Mouse (Mus musculus): Measurements from ENCODE around the gene Inpp4b. TPM values are rescaled to one million over a fixed set of nuclear protein-coding genes. Genes with fewer than 3 reads are reported as not detected.
A peak's percentile ranks its signal among the peaks of the same experiment; 100 is the strongest.

The Inpp4b gene
- polyA plus RNA-seq, 1 experiment from 2014 or later, result 10.2 TPM

DNA sequence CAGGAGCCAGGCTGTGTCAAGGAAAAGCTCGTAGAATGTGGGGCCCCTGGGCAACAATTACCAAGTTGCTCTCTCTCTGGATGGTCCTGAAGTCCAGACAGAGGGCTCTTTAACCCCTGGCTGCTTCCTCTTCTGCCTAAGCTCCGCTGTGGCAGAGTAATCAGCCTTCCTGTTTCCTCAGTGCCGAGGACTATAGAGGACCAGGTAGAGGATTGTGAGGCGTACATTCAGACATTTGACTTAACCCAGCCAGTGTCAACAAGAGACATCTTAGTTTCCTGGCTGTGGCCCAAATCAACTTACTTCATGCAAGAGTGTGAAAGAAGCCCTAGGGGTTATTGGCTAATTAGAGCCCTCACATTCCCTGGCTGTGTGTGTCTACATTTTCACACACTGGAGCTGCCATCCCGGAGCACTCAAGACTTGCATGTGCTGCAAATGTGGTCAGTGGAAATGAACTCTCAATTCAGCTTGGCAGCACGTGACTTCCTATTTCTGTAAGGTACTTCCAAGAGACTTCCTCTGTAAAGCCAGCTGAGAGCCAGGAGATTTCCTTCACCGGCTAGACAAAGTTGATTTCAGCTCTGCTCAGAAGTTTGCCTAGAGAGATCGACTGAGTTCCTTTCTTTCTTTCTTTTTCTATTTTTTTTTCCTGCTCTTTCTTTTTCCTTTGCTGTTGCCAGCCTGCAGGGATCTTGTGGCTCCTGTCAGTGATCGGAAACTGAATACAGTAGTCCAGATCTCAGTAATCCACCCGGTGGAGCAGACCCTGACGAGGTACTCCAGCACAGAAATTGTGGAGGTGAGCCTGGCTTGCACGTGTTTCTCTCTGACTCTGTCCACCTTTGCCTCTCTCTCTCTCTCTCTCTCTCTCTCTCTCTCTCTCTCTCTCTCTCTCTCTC lies 425.3 kb downstream of the Inpp4b start:
- Histone ChIP-seq H3K4me3 (peak overlapping the region; percentile 34), H3K4me1 (replicated peaks) (peaks cover 18% of the 10 kb centered on the region), H3K9me3 (replicated peaks) (no peaks in the 10 kb centered on the region), H3K9ac (no peak overlapping the region; the same call in 1 of the 2 replicates), H3K4me2 (peak overlapping the region; percentile 62), H3K27ac (ENCODE audit: poor library complexity, severe bottlenecking) (peak overlapping the region; percentile 75), H3K36me3 (no peaks in the 10 kb centered on the region), H3K27me3 (replicated peaks) (no peaks in the 10 kb centered on the region)
- ATAC-seq (ENCODE audit: insufficient number of reproducible peaks, low FRiP score), result peak; percentile 81
- 17% methylated on average over 12 of the region's 12 CpGs for WGBS

DNA sequence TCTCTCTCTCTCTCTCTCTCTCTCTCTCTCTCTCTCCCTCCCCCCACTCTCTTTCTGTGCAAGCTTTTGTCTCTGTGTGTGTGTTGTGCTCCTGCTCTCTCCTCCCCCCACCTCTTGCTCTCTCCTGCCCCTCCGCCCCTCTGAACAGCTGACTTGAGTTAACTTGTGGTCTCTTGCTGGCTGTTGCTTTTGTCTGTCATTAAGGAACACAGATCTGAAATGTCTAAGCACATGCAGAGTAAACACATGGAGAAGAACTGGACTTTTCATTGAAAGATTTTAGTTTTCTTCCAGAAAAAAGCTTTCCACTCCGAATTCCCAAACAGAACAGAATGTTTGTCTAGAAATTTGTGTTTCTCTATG lies 425.9 kb downstream of the Inpp4b start:
- peak overlapping the region; percentile 75 for H3K27ac ChIP-seq (ENCODE audit: poor library complexity, severe bottlenecking)
- WGBS, result 41% methylated on average over 2 of the region's 2 CpGs
- ATAC-seq (ENCODE audit: insufficient number of reproducible peaks, low FRiP score), result no peak
- H3K27me3 ChIP-seq (replicated peaks), result no peaks in the 10 kb centered on the region
- H3K4me1 ChIP-seq (replicated peaks), result peaks cover 18% of the 10 kb centered on the region
- H3K9me3 ChIP-seq (replicated peaks), result no peaks in the 10 kb centered on the region
- no peaks in the 10 kb centered on the region for H3K36me3 ChIP-seq
- H3K4me2 ChIP-seq, result peak overlapping the region; percentile 62
- no peak overlapping the region; the same call in 1 of the 2 replicates for H3K9ac ChIP-seq
- H3K4me3 ChIP-seq, result peak overlapping the region; percentile 34

DNA sequence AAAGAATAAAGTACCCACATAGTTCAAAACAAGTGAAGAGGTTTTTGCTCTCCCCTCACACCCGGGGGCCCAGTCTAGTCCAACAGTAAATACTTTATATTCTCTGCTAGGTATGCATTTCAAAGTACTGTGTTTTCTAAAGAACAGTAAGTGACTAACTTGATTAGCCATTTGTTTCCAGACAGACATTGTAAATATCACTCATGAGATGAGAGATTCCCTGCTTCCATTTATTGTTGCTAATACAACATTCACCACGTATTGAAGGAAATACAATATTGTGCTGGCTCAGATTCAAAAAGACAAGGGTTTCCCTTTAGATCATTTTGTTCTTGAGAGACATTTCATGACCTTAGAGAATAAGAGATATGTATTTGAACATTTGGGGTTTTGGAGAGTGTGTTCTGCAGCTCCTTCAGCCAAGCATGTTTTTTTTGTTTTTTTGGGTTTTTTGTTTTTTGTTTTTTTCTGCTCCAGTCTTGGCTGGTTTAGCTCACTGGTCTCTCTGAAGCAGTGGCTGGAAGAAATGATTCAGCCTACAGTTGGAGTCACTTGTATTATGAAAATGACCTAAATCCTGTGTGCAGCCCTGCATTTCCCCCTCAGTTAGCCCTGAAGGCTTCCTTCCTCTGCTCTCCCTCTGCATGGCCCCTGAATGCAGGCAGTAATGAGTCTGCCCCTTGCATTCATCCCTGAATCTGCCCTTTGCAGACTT lies 426.5 kb downstream of the Inpp4b start:
- no peaks in the 10 kb centered on the region for H3K36me3 ChIP-seq
- peaks cover 18% of the 10 kb centered on the region for H3K4me1 ChIP-seq (replicated peaks)
- no peak overlapping the region for H3K9ac ChIP-seq
- 58% methylated on average over 2 of the region's 2 CpGs for WGBS
- 0 out of 2 replicates have a peak overlapping the region, but pooled peaks have one; percentile 34 for H3K4me3 ChIP-seq
- no peak overlapping the region for H3K27ac ChIP-seq (ENCODE audit: poor library complexity, severe bottlenecking)
- ATAC-seq (ENCODE audit: insufficient number of reproducible peaks, low FRiP score), result no peak
- H3K9me3 ChIP-seq (replicated peaks), result no peaks in the 10 kb centered on the region
- peak overlapping the region; percentile 38 for H3K4me2 ChIP-seq
- no peaks in the 10 kb centered on the region for H3K27me3 ChIP-seq (replicated peaks)

DNA sequence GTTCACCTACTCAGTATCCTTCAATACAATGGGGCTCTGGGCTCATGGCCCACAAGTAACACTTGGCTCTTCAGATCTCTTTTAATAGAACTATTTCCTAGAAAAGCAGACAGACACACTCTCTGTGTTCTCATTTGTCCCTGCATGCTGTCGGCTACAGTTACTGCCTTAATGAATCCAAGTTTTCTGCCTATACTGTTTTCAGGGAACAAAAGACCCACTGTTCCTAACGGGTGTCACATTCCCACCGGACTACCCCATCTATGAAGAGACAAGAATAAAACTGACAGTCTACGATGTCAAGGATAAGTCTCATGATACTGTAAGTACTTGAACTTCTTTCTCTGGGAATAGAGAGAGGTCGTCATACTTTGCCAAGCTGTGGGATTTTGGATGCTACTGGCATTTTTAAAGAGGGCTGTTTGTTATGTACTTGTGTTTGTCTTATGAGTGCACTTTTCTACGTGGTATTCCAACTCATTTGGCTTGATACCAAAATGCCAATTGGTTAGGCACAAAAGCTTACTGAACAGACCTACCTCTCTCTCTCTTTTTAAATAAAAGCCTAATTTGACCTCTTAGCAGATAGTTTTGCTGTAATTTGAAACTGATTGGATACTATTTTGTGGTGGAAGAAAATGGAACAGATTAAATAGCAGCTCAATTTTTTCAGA lies 428.4 kb downstream of the Inpp4b start:
- no peak overlapping the region for H3K9ac ChIP-seq
- no peak overlapping the region for H3K4me2 ChIP-seq
- no peaks in the 10 kb centered on the region for H3K36me3 ChIP-seq
- no peaks in the 10 kb centered on the region for H3K27me3 ChIP-seq (replicated peaks)
- no peaks in the 10 kb centered on the region for H3K9me3 ChIP-seq (replicated peaks)
- H3K4me1 ChIP-seq (replicated peaks), result peaks cover 18% of the 10 kb centered on the region
- no peak for ATAC-seq (ENCODE audit: insufficient number of reproducible peaks, low FRiP score)
- H3K27ac ChIP-seq (ENCODE audit: poor library complexity, severe bottlenecking), result no peak overlapping the region
- no peak overlapping the region for H3K4me3 ChIP-seq
- 47% methylated on average over 6 of the region's 6 CpGs for WGBS

DNA sequence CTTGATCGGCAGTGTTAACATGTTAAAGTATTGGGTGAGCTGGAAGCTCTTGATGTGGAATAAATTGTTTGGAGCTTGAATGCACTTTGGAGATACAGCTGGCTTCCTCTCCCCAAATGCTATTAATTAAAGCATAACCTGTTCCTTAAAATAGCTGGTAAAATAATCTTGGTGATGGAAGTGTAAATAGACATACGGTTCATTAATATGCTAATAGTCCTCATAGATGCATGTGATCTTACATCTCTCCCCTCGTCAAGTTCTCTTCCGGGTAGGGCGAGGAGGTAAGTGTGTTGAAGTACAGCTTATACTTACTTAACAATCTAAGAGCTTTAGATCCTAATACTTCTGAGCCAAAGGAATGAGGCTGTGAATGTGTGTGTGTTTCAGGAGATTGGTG lies 430.5 kb downstream of the Inpp4b start:
- no peaks in the 10 kb centered on the region for H3K27me3 ChIP-seq (replicated peaks)
- H3K4me2 ChIP-seq, result no peak overlapping the region
- WGBS, result 93% methylated on average over 5 of the region's 5 CpGs
- H3K9ac ChIP-seq, result no peak overlapping the region
- no peaks in the 10 kb centered on the region for H3K9me3 ChIP-seq (replicated peaks)
- H3K36me3 ChIP-seq, result no peaks in the 10 kb centered on the region
- H3K4me1 ChIP-seq (replicated peaks), result peaks cover 3% of the 10 kb centered on the region; the same call in 1 of the 2 replicates
- ATAC-seq (ENCODE audit: insufficient number of reproducible peaks, low FRiP score), result no peak
- no peak overlapping the region for H3K4me3 ChIP-seq
- H3K27ac ChIP-seq (ENCODE audit: poor library complexity, severe bottlenecking), result no peak overlapping the region

GRCm38 (mm10) chr8:81773305-81773965 lies 431.1 kb downstream of the Inpp4b start:
- no peak overlapping the region for H3K4me2 ChIP-seq
- no peak overlapping the region for H3K9ac ChIP-seq
- no peak overlapping the region for H3K27ac ChIP-seq (ENCODE audit: poor library complexity, severe bottlenecking)
- H3K27me3 ChIP-seq (replicated peaks), result no peaks in the 10 kb centered on the region
- 70% methylated on average over 9 of the region's 9 CpGs for WGBS
- H3K4me3 ChIP-seq, result no peak overlapping the region
- ATAC-seq (ENCODE audit: insufficient number of reproducible peaks, low FRiP score), result no peak
- no peaks in the 10 kb centered on the region for H3K36me3 ChIP-seq
- H3K9me3 ChIP-seq (replicated peaks), result no peaks in the 10 kb centered on the region
- peaks cover 3% of the 10 kb centered on the region; the same call in 1 of the 2 replicates for H3K4me1 ChIP-seq (replicated peaks)

GRCm38 (mm10) chr8:81774010-81774409 lies 431.7 kb downstream of the Inpp4b start:
- Histone ChIP-seq H3K27me3 (replicated peaks) (no peaks in the 10 kb centered on the region), H3K9ac (no peak overlapping the region), H3K36me3 (no peaks in the 10 kb centered on the region), H3K4me3 (no peak overlapping the region), H3K9me3 (replicated peaks) (no peaks in the 10 kb centered on the region), H3K27ac (ENCODE audit: poor library complexity, severe bottlenecking) (no peak overlapping the region), H3K4me1 (replicated peaks) (peaks cover 3% of the 10 kb centered on the region; the same call in 1 of the 2 replicates), H3K4me2 (no peak overlapping the region)
- ATAC-seq (ENCODE audit: insufficient number of reproducible peaks, low FRiP score), result no peak
- 70% methylated on average over 4 of the region's 4 CpGs for WGBS

DNA sequence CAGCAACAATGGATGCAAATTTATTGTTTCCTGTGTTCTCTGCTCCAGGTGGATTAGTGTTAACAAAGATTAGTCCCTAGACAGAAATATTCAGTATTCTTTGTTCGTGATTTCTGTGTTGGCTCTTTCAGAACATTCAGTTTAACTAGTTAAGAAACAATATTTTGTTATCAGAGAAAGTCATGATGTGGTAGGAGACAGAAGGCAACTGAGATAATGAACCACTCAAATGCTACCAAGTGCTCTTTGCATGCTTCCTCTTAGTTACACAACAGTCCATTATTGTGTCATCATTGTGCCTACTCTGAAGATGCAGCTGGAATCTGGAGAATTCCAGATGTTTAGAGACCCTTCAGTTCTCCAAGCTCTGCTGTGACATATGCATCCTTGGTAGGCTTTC lies 432.1 kb downstream of the Inpp4b start:
- no peaks in the 10 kb centered on the region for H3K27me3 ChIP-seq (replicated peaks)
- 59% methylated on average over 1 of the region's 1 CpGs for WGBS
- no peak overlapping the region for H3K27ac ChIP-seq (ENCODE audit: poor library complexity, severe bottlenecking)
- ATAC-seq (ENCODE audit: insufficient number of reproducible peaks, low FRiP score), result no peak
- H3K9me3 ChIP-seq (replicated peaks), result no peaks in the 10 kb centered on the region
- H3K4me3 ChIP-seq, result no peak overlapping the region
- no peak overlapping the region for H3K4me2 ChIP-seq
- peaks cover 3% of the 10 kb centered on the region; the same call in 1 of the 2 replicates for H3K4me1 ChIP-seq (replicated peaks)
- H3K9ac ChIP-seq, result no peak overlapping the region
- H3K36me3 ChIP-seq, result no peaks in the 10 kb centered on the region

DNA sequence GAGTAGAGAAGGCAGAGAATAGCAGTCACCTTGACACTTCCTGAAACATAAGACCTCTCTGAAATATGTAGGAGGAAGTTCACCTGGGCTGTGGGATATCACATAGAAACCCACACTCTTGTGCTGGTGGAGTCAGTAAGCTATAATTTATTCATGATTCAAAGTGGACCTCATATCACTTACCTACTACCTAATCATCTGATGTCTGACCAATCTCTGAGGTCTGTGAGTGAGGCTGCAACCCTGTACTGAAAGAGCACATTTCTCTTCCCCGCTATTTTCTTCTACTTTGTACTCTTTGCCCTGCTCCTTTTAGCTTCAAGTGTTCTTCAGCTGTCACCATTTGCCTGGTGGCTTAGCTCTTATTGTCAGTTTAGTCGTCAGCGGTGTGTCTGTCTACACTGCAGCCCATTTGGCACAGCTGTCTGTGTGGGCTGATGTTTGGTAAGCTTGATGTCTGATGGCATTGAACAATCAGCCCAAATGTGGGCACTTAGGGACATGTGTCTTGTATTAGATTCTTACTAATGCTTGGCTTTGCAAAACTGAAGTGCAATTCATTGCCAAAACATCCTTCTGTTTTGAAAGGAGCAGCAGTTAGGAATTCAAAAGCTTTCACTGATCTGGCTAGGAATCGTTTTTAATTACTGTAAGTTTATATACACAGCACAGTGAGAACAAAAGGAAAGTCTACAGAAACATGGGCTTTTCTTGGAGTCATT lies 434.3 kb downstream of the Inpp4b start:
- H3K4me1 ChIP-seq (replicated peaks), result no peaks in the 10 kb centered on the region
- ATAC-seq (ENCODE audit: insufficient number of reproducible peaks, low FRiP score), result no peak
- no peak overlapping the region for H3K4me3 ChIP-seq
- no peak overlapping the region for H3K27ac ChIP-seq (ENCODE audit: poor library complexity, severe bottlenecking)
- no peaks in the 10 kb centered on the region for H3K9me3 ChIP-seq (replicated peaks)
- no peaks in the 10 kb centered on the region for H3K27me3 ChIP-seq (replicated peaks)
- no peak overlapping the region for H3K9ac ChIP-seq
- WGBS, result 60% methylated on average over 4 of the region's 4 CpGs
- no peak overlapping the region for H3K4me2 ChIP-seq
- H3K36me3 ChIP-seq, result no peaks in the 10 kb centered on the region

DNA sequence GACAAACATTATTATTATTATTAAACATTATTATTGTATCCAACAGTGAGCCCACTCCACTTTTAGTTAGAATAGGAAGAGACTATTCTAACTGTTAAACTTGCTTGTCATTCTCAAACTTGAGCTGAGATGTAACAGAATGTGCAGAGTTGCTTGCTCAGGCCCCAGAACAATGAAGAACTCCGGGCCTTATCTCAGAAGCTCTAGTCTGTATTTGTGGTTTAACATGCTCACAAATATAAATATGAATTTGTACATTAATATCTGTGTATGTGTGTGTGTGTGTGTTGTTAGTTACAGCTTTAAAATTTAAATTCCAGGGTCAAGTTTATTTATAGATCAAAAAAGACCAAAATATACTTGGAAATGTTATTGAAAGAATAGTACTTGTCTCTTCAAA lies 435.3 kb downstream of the Inpp4b start:
- H3K27ac ChIP-seq (ENCODE audit: poor library complexity, severe bottlenecking), result no peak overlapping the region
- no peak overlapping the region for H3K4me2 ChIP-seq
- H3K9ac ChIP-seq, result no peak overlapping the region
- WGBS, result 50% methylated on average over 1 of the region's 1 CpGs
- ATAC-seq (ENCODE audit: insufficient number of reproducible peaks, low FRiP score), result no peak
- no peaks in the 10 kb centered on the region for H3K27me3 ChIP-seq (replicated peaks)
- no peak overlapping the region for H3K4me3 ChIP-seq
- H3K36me3 ChIP-seq, result no peaks in the 10 kb centered on the region
- no peaks in the 10 kb centered on the region for H3K4me1 ChIP-seq (replicated peaks)
- no peaks in the 10 kb centered on the region for H3K9me3 ChIP-seq (replicated peaks)
